Mouse (Mus musculus) thymus, adult 2 months (tissue): ENCODE measurements at regions not wholly inside any gene's neighbourhood (a gene's known extent, or its start where the extent isn't known, plus 50 kb on each side); places are given as distances from the start of the nearest gene placed in this dataset.

ENCODE experiments used
- CTCF ChIP-seq: fragments of 200-500 bp; IDR thresholded peaks from 2 replicates; pipeline ENCODE4 v1.5.1; 2012; ENCODE audit warnings: mild to moderate bottlenecking, control low read depth, low read length, moderate library complexity, borderline replicate concordance; ENCODE audit not compliant: control insufficient read depth, poor library complexity, insufficient read depth; ENCODE audit errors: extremely low read depth
- POLR2A ChIP-seq: fragments of 200-500 bp; IDR thresholded peaks from 2 replicates; pipeline ENCODE4 v1.6.1; 2012; ENCODE audit warnings: mild to moderate bottlenecking, low read length, control low read depth, moderate library complexity; ENCODE audit not compliant: control insufficient read depth, poor library complexity, insufficient read depth; ENCODE audit errors: extremely low read depth

GRCm38 (mm10) chr9:90421662-90422061, 151.1 kb upstream of the Tbc1d2b start:
- TF ChIP-seq POLR2A (no peak), CTCF (no peak)
